Mouse (Mus musculus) kidney, postnatal 10 days (tissue): ENCODE data around the gene Nhlrc4.

Source experiments
- DNase-seq: peaks from one replicate; pipeline ENCODE4 v3.0.0; 2021; ENCODE audit warnings: mixed read lengths

The Nhlrc4 gene

GRCm38 (mm10) chr17:25944366-25945163 is at the start of gene Nhlrc4, which contains the start of gene Pigq:
Gene Nhlrc4, minus strand, starts transcription at chr17:25944961.
Gene Pigq, minus strand, starts transcription at chr17:25944936.
- no peak for DNase-seq

DNA sequence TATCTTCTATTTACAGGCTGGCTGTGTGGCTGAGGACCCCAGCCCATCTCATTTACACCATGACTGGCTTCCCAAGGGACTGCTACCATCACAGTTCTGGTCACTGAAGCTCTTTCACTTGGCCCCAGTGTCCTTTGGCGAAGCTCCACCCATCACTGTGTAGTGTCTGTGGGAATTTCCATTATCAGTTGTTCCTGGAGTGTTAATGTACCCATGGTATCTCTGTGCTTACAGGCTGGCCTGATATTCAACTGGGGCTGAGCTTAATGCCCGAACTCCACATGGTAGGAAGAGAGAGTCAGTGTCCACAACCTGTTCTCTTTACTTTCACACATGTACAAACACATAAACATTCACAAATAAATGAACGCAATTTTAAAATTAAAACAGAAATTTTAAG is 48.7 kb upstream of the Nhlrc4 start:
- no peak for DNase-seq

DNA sequence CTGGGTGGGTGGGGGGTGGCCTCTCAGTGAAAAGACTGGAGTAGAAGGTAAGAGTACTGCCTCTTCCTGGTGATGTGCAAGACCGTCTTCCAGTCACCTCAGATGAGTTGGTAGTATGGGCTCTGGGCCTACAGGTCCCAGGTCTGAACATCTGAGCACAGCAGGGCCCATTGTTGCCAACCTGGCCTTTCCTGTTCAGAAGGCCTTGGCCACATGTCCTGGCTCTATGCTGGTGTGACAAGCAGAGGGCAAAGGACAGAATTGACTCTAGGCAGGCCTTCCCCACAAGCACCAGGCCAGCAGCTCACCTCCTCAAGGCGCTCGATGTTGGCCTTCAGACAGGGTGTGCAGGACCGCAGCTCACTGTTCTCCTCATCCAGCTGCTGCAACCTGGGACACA is 47.5 kb upstream of the Nhlrc4 start:
- DNase-seq = no peak

DNA sequence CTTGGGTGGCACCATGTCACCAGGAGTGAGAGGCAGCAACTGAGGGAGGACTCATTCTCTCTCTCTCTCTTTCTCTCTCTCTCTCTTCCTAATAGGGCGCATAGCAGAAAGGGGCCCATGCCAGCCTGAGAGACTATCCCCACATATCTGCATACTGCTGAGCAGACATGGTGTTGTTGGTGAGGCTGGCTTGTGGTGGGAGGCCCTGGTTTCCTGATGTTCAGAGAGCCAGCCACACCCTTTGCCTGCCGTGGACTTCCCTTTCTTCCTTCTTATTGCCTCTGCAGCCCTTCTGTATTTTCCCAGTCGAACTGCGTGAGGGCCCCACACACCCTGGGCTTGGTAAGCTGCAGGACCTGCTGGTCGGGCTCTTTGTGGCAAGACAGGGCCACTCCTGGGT is 45.6 kb upstream of the Nhlrc4 start:
- no peak for DNase-seq

GRCm38 (mm10) chr17:25985306-25986294 is 40.8 kb upstream of the Nhlrc4 start, which contains the start of gene Capn15:
Gene Capn15, minus strand, starts transcription at chr17:25985796.
- peak; percentile 96 for DNase-seq

- DNase-seq = no peak
These were observed 40.0 kb upstream of the Nhlrc4 start for GRCm38 (mm10) chr17:25984556-25985305.

- DNase-seq = no peak
These were observed 39.3 kb upstream of the Nhlrc4 start for GRCm38 (mm10) chr17:25984066-25984465.

- DNase-seq = no peak
These were observed 38.2 kb upstream of the Nhlrc4 start for GRCm38 (mm10) chr17:25982913-25983312.

- no peak for DNase-seq
These were observed 36.1 kb upstream of the Nhlrc4 start for GRCm38 (mm10) chr17:25980854-25981253.

DNA sequence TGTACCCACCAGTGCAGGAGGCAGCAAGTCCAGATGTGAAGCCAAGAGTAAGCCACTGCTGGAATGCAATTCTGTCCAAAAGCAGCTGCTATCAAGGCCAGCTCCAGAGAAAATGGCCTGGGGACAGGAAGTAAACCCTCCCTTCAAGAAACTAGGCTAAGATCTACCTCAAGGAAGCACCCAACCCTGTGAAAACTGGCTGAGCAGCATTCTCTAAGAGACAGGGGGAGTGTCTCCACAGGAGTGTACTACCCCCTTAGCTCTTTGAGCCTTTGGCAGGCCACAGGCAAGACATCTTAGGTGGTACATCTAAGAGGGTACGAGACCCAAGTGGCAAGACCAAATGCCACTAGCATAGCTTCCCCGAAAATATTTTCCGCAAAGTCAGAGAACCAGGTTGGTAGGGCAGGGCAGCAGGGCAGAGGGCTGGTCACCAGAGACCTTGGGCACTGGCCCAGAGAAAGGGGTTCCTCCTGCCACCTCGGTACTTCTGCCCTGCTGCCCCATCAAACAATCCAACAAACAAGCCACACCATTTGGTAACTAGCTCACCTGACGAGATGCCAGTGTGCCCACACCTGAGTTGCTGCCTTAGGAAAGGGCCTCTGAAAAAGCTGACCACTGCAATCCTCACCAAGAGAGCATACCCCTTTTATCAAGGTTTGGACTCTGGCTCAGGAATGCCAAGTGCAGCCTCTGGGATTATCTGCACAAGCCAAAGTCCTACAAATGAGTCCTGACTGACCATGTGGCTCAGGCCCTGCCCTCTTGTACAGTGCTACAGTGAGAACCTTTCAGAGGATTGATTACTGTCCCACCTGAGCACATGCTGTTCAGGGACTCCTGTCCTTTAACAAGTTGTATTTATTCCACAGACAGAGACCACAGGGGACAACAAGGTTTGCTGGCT is 35.3 kb upstream of the Nhlrc4 start:
- no peak for DNase-seq

DNA sequence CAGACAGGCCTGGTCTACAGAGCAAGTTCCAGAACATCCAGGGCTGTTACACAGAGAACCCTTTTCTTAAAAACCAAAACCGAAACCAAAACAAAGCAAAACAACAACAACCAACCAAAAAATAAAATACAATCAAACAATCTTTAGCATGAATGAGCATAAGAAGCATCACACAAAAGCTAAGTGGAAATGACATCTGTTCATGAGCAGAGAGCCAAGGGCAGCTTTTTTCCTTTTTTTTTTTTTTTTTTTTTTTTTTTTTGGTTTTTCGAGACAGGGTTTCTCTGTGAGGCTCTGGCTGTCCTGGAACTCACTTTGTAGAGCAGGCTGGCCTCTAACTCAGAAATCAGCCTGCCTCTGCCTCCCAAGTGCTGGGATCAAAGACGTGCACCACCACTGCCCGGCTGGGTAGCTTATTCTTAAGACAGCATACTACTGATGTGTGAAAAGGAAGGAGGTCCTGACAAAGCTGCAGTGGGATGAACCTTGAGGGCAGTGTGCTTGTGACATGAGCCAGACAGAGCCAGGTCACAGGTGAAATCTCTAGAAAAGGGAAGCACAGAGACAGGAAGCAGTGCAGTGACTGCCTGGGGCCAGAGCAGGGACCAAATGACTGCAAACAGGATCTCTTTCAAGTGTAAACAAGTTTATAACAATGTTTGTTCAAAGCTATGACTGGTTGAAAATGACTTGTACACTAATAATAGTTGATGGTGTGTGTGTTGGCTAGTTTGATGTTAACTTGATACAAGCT is 26.4 kb upstream of the Nhlrc4 start:
- no peak for DNase-seq

- no peak for DNase-seq
These were observed 25.7 kb upstream of the Nhlrc4 start for GRCm38 (mm10) chr17:25970448-25970847.

- DNase-seq = peak; percentile 59
These were observed 23.4 kb upstream of the Nhlrc4 start for GRCm38 (mm10) chr17:25968176-25968575.

GRCm38 (mm10) chr17:25967652-25968051 is 22.9 kb upstream of the Nhlrc4 start:
- peak; percentile 60 for DNase-seq

- DNase-seq = no peak
These were observed 19.5 kb upstream of the Nhlrc4 start for GRCm38 (mm10) chr17:25964271-25964670.

- no peak for DNase-seq
These were observed 17.7 kb upstream of the Nhlrc4 start for GRCm38 (mm10) chr17:25962413-25962905.

DNA sequence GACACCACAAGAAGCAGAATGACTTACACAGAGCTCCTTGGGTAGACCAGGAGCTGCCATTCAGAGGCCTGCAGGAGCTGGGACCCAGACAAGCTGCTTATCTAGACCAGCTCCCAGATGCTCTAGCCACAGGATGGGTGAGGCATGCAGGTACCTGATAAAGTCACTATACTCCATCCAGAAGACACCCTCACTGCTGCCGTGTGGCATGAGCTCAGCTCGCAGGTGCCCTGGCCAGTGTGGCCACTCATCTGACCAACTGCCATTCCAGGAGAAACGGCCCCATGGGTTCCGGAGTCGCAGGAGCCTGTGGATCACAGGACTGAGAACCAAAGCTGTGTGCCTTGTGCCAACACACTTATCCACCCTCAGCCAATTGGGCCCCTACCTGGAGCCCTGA is 16.8 kb upstream of the Nhlrc4 start:
- DNase-seq = no peak

- no peak for DNase-seq
These were observed 15.1 kb upstream of the Nhlrc4 start for GRCm38 (mm10) chr17:25959630-25960467.

GRCm38 (mm10) chr17:25958771-25959494 is 14.2 kb upstream of the Nhlrc4 start:
- DNase-seq = no peak
